Mouse (Mus musculus) embryonic fibroblast, embryonic 13.5 days (primary cell): Measurements from ENCODE around the gene Pstpip1.

Experiments
- CTCF ChIP-seq: IDR thresholded peaks from 2 replicates; pipeline ENCODE4 v1.5.1; 2011; ENCODE audit warnings: mild to moderate bottlenecking, control low read depth, low read length, moderate library complexity, borderline replicate concordance; ENCODE audit not compliant: insufficient read depth
- POLR2A ChIP-seq: IDR thresholded peaks from 2 replicates; pipeline ENCODE4 v1.6.1; 2011; ENCODE audit warnings: low read depth, mild to moderate bottlenecking, control low read depth, low read length, moderate library complexity

- peak; percentile 88 for TF ChIP-seq POLR2A
- no peak for TF ChIP-seq CTCF
Observed at GRCm38 (mm10) chr9:56041372-56042180, 48.2 kb upstream of the Pstpip1 start, which contains the start of gene Rcn2.
